Mouse (Mus musculus): ENCODE results near the gene Ccdc85a.

DNA sequence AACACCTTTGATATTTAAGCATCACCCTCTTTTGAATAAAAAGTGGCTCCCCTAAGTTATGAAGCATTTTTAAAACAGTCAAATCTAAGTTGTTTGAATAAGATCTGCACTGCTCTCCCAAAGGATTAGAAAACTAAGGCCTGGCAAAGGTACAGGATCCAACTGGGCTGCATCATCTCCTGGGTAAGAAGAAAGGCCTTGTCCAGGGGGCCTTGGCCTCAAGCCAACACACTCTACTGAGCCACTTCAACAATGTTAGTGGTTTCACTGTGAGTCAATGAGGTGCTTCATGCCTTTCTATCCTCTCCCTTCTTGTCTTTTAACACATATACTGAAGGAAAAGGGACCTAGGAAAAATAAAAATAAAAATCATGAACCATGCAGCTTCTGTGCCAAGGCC lies 87.1 kb downstream of the Ccdc85a start:
- no peak for TF ChIP-seq CTCF (IDR thresholded peaks at IDR 0.05; ENCODE audit: control insufficient read depth, insufficient read depth, insufficient replicate concordance, low read depth, low read length)
- TF ChIP-seq POLR2A (IDR thresholded peaks at IDR 0.05; ENCODE audit: control insufficient read depth, low read depth, low read length) = no peak
